Mouse (Mus musculus): ENCODE data around the gene Aldh1a7. TPM values are rescaled to one million over a fixed set of nuclear protein-coding genes. Genes with fewer than 3 reads are reported as not detected.

The Aldh1a7 gene
- total RNA-seq, 2 experiments from 2014 or later = 0.15 to 0.25 TPM

Other genes with a start within 250 kb of the Aldh1a7 start
- gene Aldh1a1, start 234.8 kb downstream of the Aldh1a7 start, total RNA-seq (2021) = 10 to 100 TPM; 43.8 TPM
- not detected for gene Tmc1, start 226.6 kb upstream of the Aldh1a7 start, total RNA-seq (2021)

Data from layer of hippocampus, adult 18-20 months (tissue).